Mouse (Mus musculus): Measurements from ENCODE around the gene Scarb1.
A peak's percentile ranks its signal among the peaks of the same experiment; 100 is the strongest.

The Scarb1 gene

DNA sequence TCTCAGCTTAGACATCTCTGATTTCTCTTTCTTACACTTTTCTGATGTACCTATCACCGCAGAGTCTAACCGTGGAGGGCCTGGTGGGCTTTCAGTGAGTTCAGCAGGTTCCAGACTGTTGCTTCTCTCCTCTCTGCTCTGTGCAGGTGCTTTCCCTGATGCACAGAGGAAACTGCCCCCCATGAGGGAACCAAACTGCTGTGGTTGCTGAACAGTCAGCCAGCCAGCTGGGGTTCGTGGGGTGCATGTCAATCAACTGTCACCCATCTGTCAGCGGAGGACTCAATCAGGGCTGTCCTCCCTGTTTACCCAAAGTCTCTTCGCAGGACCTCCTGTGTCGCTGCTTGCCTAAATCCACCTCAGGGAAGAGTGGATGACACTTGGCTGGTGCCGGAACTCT lies 36.3 kb upstream of the Scarb1 start:
- peak; percentile 66 for DNase-seq (ENCODE audit: low read depth, low spot score)
- H3K36me3 ChIP-seq (ENCODE audit: control insufficient read depth, insufficient read depth, low read length, poor library complexity, severe bottlenecking) = no peaks in the 10 kb centered on the region
- no peaks in the 10 kb centered on the region for H3K27me3 ChIP-seq (ENCODE audit: control insufficient read depth, insufficient read depth, low read length, poor library complexity, severe bottlenecking)

DNA sequence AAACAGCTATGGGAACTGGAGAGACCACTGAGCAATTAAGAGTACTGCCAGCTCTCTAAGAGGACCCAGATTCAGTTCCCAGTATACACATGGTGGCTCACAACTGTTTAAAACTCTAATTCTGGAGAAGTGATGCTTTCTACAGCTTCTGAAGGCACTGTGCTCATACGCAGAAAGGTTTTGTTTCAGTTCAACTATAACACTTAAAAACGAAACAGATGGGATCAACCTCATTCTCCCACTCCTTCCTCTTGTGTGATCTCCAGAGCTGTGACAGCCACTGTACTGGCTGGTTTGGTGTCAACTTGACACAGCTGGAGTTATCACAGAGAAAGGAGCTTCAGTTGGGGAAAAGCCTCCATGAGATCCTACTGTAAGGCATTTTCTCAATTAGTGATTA lies 35.0 kb upstream of the Scarb1 start:
- Histone ChIP-seq H3K36me3 (ENCODE audit: control insufficient read depth, insufficient read depth, low read length, poor library complexity, severe bottlenecking) (no peaks in the 10 kb centered on the region), H3K27me3 (ENCODE audit: control insufficient read depth, insufficient read depth, low read length, poor library complexity, severe bottlenecking) (no peaks in the 10 kb centered on the region)
- DNase-seq (ENCODE audit: low read depth, low spot score) = peak; percentile 27

DNA sequence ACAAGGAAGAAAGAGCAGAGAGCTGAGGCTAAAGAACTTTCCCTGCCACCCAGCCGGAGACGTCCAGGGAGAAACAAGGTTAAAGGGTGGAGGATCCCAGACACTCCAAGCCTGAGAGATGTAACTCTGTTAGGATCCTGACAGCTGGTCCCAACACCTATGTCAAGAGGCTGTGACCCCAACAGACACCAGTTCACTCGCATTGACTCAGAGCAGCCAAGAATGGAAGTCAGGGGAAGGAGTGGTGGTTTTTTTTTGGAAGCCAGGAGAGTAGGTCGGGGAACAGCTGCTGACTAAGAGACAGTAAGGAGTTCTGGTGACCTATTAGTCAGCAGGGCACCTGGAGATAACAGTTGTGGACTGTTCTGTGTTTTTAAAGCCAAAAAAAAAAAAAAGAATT lies 31.1 kb upstream of the Scarb1 start:
- DNase-seq (ENCODE audit: low read depth, low spot score) = no peak
- Histone ChIP-seq H3K27me3 (ENCODE audit: control insufficient read depth, insufficient read depth, low read length, poor library complexity, severe bottlenecking) (no peaks in the 10 kb centered on the region), H3K36me3 (ENCODE audit: control insufficient read depth, insufficient read depth, low read length, poor library complexity, severe bottlenecking) (no peaks in the 10 kb centered on the region)

DNA sequence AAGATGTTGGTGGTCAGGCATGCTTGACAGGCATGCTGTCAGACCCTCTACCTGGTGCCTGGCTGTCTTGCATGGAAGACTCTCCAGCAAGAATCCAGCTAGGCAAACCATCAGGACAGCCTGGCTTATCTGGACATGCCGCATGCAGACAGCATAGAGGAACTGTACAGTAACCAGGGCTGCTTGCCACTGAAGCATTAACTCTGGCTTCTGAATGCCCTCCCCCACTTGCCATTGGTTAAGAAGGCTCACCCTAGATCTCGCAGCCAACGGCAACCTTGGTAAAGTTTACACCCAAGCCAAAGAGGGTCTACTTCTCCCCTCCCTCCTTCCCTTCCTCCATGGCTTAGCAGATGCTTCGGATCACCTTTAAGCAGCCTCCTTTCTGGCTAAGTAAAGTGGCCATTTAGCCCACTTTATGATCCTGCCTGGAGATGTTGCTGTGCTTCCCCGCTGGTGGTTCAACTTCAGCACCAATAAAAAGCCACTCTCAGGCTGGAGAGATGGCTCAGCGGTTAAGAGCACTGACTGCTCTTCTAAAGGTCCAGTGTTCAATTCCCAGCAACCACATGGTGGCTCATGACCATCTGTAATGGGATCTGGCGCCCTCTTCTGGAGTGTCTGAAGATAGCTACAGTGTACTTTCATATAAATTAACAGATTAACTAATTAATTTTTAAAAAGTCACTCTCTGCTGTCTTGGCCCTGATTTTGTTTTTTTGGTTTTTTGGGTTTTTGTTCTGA lies 30.2 kb upstream of the Scarb1 start:
- no peaks in the 10 kb centered on the region for H3K27me3 ChIP-seq (ENCODE audit: control insufficient read depth, insufficient read depth, low read length, poor library complexity, severe bottlenecking)

DNA sequence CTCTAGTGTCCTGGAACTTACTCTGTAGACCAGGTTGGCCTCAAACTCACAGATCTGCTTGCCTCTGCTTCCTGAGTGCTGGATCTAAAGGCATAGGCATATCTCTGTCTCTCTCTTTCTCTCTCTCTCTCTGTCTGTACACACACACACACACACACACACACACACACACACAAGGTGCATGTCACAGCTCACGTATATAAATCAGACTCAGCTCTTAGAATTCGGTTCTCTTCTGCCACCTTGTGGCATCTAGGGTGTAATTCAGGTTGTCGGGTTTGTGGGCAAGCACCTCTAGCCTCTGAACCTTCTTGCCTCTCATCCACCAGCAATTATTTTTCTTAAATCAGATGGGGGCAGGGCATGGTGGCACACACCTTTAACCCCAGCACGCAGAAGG lies 27.7 kb upstream of the Scarb1 start:
- Histone ChIP-seq H3K27me3 (ENCODE audit: control insufficient read depth, insufficient read depth, low read length, poor library complexity, severe bottlenecking) (no peaks in the 10 kb centered on the region), H3K36me3 (ENCODE audit: control insufficient read depth, insufficient read depth, low read length, poor library complexity, severe bottlenecking) (no peaks in the 10 kb centered on the region)
- peak; percentile 87 for DNase-seq (ENCODE audit: low read depth, low spot score)

More for the DNA sequence above, 30.2 kb upstream of the Scarb1 start:
- no peak for DNase-seq (ENCODE audit: low read depth, low spot score)
- no peaks in the 10 kb centered on the region for H3K36me3 ChIP-seq (ENCODE audit: control insufficient read depth, insufficient read depth, low read length, poor library complexity, severe bottlenecking)

DNA sequence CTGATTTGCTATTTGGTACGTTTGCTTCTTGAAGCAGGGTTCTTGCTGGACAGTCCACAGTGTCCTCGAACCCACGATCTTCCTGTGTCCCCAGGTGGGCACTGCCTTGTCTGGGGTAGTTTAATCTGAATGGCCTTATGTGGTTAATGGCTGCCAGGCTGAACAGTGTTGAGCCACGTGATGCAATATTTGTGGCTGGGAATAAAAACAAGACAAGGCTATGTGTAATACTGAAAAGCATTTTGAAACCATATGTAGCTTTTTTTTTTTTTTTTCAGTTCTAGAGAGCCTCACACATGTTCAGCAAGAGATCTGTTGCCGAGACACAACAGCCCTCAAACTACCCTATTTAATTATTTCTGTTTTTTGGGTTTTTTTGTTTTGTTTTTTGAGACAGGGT lies 27.3 kb upstream of the Scarb1 start:
- H3K36me3 ChIP-seq (ENCODE audit: control insufficient read depth, insufficient read depth, low read length, poor library complexity, severe bottlenecking) = no peaks in the 10 kb centered on the region
- H3K27me3 ChIP-seq (ENCODE audit: control insufficient read depth, insufficient read depth, low read length, poor library complexity, severe bottlenecking) = no peaks in the 10 kb centered on the region
- DNase-seq (ENCODE audit: low read depth, low spot score) = no peak

DNA sequence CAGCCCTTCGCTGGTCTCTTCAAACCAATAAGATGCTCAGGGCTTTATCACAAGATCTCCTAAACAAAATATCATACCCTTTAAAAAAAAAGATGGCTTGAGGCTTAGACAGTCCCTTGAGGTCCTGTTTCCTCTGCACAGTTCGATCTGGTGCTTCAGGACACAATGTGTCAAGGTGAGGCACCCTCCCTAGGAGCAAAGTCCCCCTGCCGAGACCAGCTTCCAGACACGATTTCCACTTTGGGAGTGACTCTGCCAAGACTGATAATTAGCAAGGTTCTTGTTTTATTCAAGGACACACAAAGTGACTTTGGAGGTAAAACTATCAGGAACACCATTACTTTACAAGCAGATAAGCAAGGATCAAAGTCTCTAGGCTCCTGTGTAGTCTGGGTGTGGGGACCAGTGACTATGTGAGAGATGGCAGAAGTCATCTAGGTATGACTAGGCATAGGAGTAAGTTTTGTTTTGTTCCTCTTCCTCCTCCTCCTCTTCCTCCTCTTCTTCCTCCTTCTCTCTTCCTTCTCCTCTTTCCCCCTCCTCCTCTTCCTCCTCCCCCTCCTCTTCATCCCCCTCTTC lies 24.0 kb upstream of the Scarb1 start:
- Histone ChIP-seq H3K36me3 (ENCODE audit: control insufficient read depth, insufficient read depth, low read length, poor library complexity, severe bottlenecking) (no peaks in the 10 kb centered on the region), H3K27me3 (ENCODE audit: control insufficient read depth, insufficient read depth, low read length, poor library complexity, severe bottlenecking) (no peaks in the 10 kb centered on the region)
- no peak for DNase-seq (ENCODE audit: low read depth, low spot score)

DNA sequence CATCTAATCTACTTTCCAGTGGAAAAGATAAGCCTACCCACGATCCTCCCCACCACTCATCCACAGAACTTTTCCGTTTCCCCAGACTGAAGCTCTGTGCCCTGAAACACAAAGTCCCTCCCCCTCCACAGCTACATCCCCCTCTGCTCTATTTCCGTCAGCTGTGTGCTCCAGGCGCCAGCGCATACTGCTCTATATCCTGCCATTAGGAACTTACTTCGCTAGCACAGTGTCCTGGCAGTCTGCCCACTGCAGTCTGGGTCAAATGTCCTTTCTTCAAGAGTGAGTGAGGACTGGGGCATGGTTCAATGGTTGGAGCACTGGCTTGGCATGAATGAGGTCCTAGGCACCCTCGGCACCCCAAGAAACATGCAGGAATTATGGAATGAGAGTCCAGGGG lies 23.0 kb upstream of the Scarb1 start:
- no peaks in the 10 kb centered on the region for H3K27me3 ChIP-seq (ENCODE audit: control insufficient read depth, insufficient read depth, low read length, poor library complexity, severe bottlenecking)
- DNase-seq (ENCODE audit: low read depth, low spot score) = no peak

DNA sequence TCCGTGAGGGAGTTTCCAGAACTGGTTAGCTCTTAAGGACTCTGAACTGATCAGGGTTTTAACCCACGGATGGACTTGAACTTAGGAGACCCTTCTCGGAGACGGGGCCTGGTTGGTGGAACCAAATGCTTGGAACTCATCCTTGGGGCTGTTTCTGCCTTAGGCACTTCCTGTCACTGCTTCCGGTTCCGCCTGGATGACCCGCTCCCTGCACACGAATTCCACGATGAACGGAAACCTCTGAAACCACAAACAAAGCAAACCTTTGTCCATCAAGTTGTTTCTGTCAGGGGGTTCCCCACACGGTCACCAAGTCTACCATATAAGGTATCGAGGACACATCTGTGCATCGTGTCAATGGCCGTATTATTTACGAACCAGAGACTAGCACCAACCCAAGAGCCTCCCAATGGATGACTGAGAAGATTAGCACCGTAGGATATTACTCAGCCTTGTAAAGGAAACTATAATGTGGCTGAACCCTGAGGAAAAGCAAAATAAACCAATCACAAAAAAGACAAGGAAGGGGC lies 20.2 kb upstream of the Scarb1 start:
- peak; percentile 23 for DNase-seq (ENCODE audit: low read depth, low spot score)
- H3K36me3 ChIP-seq (ENCODE audit: control insufficient read depth, insufficient read depth, low read length, poor library complexity, severe bottlenecking) = no peaks in the 10 kb centered on the region
- no peaks in the 10 kb centered on the region for H3K27me3 ChIP-seq (ENCODE audit: control insufficient read depth, insufficient read depth, low read length, poor library complexity, severe bottlenecking)

More for the DNA sequence above, 23.0 kb upstream of the Scarb1 start:
- H3K36me3 ChIP-seq (ENCODE audit: control insufficient read depth, insufficient read depth, low read length, poor library complexity, severe bottlenecking) = no peaks in the 10 kb centered on the region

DNA sequence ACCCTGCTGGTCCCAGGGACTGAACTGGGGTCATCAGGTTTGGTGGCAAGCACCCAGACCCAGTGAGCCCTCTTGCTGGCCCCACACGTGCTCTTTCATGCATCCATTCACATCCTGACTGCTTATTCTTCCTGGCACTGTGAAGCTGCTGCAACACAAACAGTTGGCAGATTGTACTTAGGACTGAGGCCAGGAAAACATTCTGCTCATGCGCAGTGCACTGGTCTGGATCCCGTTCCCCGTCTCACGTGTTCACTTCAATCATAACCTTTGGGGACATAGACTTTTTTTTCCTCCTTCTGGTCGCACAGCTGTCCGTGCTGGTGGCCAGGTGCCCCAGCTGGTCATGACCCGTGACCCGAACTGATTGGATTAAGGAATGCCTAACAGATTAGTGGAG lies 19.7 kb upstream of the Scarb1 start:
- Histone ChIP-seq H3K36me3 (ENCODE audit: control insufficient read depth, insufficient read depth, low read length, poor library complexity, severe bottlenecking) (no peaks in the 10 kb centered on the region), H3K27me3 (ENCODE audit: control insufficient read depth, insufficient read depth, low read length, poor library complexity, severe bottlenecking) (no peaks in the 10 kb centered on the region)
- no peak for DNase-seq (ENCODE audit: low read depth, low spot score)

DNA sequence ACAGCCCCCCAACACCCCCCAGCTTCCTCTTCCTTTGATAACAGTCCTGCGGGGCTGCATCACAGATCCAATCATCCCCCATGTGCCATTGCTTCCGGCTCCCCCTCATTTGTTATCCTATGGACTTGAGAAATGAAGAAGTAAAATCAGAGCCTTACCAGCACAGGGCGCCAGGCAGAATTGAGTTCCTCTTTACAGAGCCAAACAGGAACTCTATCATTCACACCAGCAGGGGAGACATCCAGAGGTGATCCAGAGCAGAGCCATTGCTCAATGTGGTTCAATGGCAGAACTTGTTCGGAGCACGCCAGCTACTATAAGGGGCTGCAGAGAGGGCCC lies 17.3 kb upstream of the Scarb1 start:
- H3K27me3 ChIP-seq (ENCODE audit: control insufficient read depth, insufficient read depth, low read length, poor library complexity, severe bottlenecking) = no peaks in the 10 kb centered on the region
- peak; percentile 68 for DNase-seq (ENCODE audit: low read depth, low spot score)
- H3K36me3 ChIP-seq (ENCODE audit: control insufficient read depth, insufficient read depth, low read length, poor library complexity, severe bottlenecking) = no peaks in the 10 kb centered on the region

DNA sequence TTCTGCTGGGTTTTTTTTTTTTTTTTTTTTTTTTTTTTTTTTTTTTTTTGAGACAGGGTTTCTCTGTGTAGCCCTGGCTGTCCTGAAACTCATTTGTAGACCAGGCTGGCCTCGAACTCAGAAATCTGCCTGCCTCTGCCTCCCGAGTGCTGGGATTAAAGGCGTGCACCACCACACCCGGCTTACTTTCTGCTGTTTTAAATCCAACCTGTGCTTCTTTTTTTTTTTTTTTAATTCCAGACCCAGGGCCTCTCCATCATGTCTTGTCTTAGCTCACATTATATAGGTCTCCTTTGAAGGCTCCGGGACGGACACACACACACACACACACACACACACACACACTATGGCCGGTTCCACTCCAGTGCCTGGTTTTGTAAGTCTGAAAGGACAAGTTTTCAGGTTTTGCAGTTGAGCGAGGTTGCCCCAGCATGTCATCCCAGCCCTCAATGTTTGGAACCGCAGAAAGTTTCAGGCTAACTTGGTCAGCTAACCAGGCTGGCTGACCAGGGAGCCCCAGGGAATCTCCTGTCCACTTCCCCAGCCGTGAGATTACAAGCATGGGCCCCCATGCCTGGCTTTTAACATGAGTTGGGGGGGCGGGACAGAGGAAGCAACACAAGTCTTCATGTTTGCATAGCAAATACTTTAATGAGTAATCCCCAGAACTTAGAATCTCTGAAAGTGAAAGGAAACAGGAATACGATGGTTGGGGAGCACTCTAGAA lies 16.8 kb upstream of the Scarb1 start:
- DNase-seq (ENCODE audit: low read depth, low spot score) = no peak
- H3K36me3 ChIP-seq (ENCODE audit: control insufficient read depth, insufficient read depth, low read length, poor library complexity, severe bottlenecking) = no peaks in the 10 kb centered on the region; the same call in 1 of the 2 replicates
- no peaks in the 10 kb centered on the region for H3K27me3 ChIP-seq (ENCODE audit: control insufficient read depth, insufficient read depth, low read length, poor library complexity, severe bottlenecking)

DNA sequence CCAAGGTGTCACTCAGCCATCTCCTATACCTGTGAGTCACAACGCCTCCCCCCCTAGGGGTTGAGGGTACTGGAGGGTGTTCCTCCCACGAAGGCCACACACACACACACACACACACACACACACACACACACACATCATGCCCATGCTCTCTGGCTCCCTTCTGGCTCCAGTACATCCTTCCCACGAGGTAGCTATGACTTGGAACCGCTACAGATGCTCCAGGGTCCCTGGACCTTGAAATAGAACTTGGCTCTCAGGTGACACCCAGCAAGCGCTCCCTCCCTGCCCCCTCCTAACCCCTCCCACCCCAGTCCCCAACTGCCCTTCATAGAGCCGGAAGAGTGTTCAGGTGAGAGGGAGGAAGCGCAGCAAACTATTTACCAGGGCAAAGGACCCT lies 14.8 kb upstream of the Scarb1 start:
- Histone ChIP-seq H3K36me3 (ENCODE audit: control insufficient read depth, insufficient read depth, low read length, poor library complexity, severe bottlenecking) (no peaks in the 10 kb centered on the region; the same call in 1 of the 2 replicates), H3K27me3 (ENCODE audit: control insufficient read depth, insufficient read depth, low read length, poor library complexity, severe bottlenecking) (no peaks in the 10 kb centered on the region)
- no peak for DNase-seq (ENCODE audit: low read depth, low spot score)

DNA sequence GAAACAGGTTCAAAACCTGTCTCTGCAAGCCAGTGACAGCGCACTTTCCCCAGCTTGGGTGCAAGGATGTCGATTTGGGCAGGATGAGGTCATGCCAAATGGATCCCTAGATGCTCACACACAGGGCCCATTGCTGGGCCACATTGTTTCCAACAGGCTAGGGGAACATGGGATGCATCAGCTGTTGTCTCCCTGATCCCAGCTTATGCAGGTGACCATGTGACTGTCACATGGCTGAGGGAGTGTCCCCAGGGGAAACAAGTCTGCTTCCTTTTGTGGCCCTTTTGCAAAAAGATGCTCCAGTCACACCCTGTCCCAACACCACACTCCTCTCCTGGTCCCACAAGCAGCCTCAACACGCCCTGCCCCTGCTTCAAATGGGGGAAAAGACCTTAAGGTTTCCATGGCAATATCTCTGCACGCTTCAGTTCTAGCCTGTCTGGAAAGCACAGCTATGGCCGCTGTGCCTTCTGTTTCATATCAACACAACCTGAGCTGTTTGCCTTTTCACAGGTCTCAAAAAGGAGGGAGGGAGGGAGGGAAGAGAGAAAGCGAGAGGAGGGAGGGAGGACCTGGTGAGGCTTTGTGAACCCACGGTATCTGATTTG lies 14.1 kb upstream of the Scarb1 start:
- no peaks in the 10 kb centered on the region; the same call in 1 of the 2 replicates for H3K36me3 ChIP-seq (ENCODE audit: control insufficient read depth, insufficient read depth, low read length, poor library complexity, severe bottlenecking)
- DNase-seq (ENCODE audit: low read depth, low spot score) = no peak
- H3K27me3 ChIP-seq (ENCODE audit: control insufficient read depth, insufficient read depth, low read length, poor library complexity, severe bottlenecking) = no peaks in the 10 kb centered on the region

Data from splenic B cell, adult 2 months (primary cell).